Mouse (Mus musculus) MEL (cell line): ENCODE results near the gene Naa35.

Source experiments
- CTCF ChIP-seq, 3 experiments: IDR thresholded peaks in 2 of 3; conservative IDR thresholded peaks in 1 of 3; 2 replicates each; pipeline ENCODE4 v1.5.1; 2011 to 2012; ENCODE audit warnings: low read length in 3 of 3, low read depth in 2 of 3, mild to moderate bottlenecking in 2 of 3, improper control_type of control experiment in 1 of 3, inconsistent platforms in 1 of 3, mixed read lengths in 1 of 3, moderate library complexity in 1 of 3; ENCODE audit not compliant: control insufficient read depth in 1 of 3, insufficient read depth in 1 of 3, poor library complexity in 1 of 3, severe bottlenecking in 1 of 3
- MAFK ChIP-seq: IDR thresholded peaks from 2 replicates; pipeline ENCODE4 v1.6.1; 2011; ENCODE audit warnings: low read depth, mild to moderate bottlenecking, low read length, improper control_type of control experiment, borderline replicate concordance
- POLR2A ChIP-seq, 2 experiments: IDR thresholded peaks; 2 replicates each; pipeline ENCODE4 v1.6.1; 2011 to 2012; ENCODE audit warnings: low read length in 2 of 2, mild to moderate bottlenecking in 2 of 2, control low read depth in 1 of 2, improper control_type of control experiment in 1 of 2, low read depth in 1 of 2, moderate library complexity in 1 of 2; ENCODE audit not compliant: control insufficient read depth in 1 of 2, insufficient read depth in 1 of 2, poor library complexity in 1 of 2
- ZKSCAN1 ChIP-seq: IDR thresholded peaks from 2 replicates; pipeline ENCODE4 v1.6.1; 2012; ENCODE audit warnings: low read depth, mild to moderate bottlenecking, inconsistent platforms, low read length, improper control_type of control experiment, moderate library complexity
- ZNF384 ChIP-seq: IDR thresholded peaks from 2 replicates; pipeline ENCODE4 v1.6.1; 2012; ENCODE audit warnings: low read depth, mild to moderate bottlenecking, inconsistent platforms, low read length, improper control_type of control experiment

DNA sequence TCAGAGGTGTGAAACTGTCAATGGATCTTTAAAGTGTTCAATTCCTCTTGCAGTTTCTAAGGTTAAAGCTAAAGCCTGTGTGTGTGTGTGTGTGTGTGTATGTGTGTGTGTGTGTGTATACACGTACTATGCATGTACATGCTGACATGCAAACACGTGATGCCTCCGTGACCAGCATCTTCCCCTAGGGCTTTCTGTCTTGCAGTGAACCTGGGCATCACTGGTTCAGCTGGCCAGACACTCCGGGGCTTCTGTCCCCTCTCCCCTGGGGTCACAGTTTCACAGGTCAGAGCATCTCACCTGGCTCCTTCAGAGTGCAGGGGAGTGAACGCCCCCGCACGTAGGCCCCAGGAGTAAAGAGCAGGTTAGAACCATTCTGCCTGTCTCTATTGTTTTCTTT, 88.5 kb downstream of the Naa35 start:
- TF ChIP-seq ZNF384 (no peak), MAFK (no peak), ZKSCAN1 (no peak), POLR2A (IDR thresholded peaks at IDR 0.05; ENCODE audit: control insufficient read depth in 1 of 2, insufficient read depth in 1 of 2, low read depth in 1 of 2, low read length in 2 of 2, poor library complexity in 1 of 2) (no peak), CTCF (IDR thresholded peaks at IDR 0.05 in 2 of 3, conservative IDR thresholded peaks at IDR 0.05 in 1 of 3; ENCODE audit: control insufficient read depth in 1 of 3, insufficient read depth in 1 of 3, low read depth in 2 of 3, low read length in 3 of 3, poor library complexity in 1 of 3, severe bottlenecking in 1 of 3) (no peak)
